Mouse (Mus musculus) kidney, embryonic 16.5 days (tissue): ENCODE results near the gene AC161166.1. TPM values are rescaled to one million over a fixed set of nuclear protein-coding genes. Genes with fewer than 3 reads are reported as not detected.
"Not testable (repeated sequence)": the region's sequence is repeated elsewhere in the genome, so short reads cannot be mapped to it uniquely, and the experiment has no call there.

Experiments
- ATAC-seq: fragments of 200-750 bp; cut with Nextera tagmentation; 2 replicates; pipeline ENCODE4 v1.8.0; 2017; ENCODE audit warnings: moderate TSS enrichment; ENCODE audit not compliant: low FRiP score, low TSS enrichment
- H3K27ac ChIP-seq: fragments of 300-500 bp; sonication (generic); 2 replicates; pipeline ENCODE4 v1.5.1; 2014; ENCODE audit warnings: low read length
- H3K27me3 ChIP-seq: fragments of 300-500 bp; sonication (generic); 2 replicates; pipeline ENCODE4 v1.6.1; 2014; ENCODE audit warnings: low read length, control low read depth, mixed read lengths; ENCODE audit not compliant: insufficient read depth
- H3K36me3 ChIP-seq: fragments of 300-500 bp; sonication (generic); 2 replicates; pipeline ENCODE4 v1.6.1; 2014; ENCODE audit warnings: low read length, control low read depth, mixed read lengths; ENCODE audit not compliant: insufficient read depth
- H3K4me1 ChIP-seq: fragments of 300-500 bp; sonication (generic); 2 replicates; pipeline ENCODE4 v1.6.1; 2014; ENCODE audit warnings: low read length, control low read depth, mixed read lengths; ENCODE audit not compliant: insufficient read depth
- H3K4me2 ChIP-seq: fragments of 300-500 bp; sonication (generic); replicated peaks from 2 replicates; pipeline ENCODE4 v1.6.1; 2014; ENCODE audit warnings: low read depth, low read length
- H3K4me3 ChIP-seq: fragments of 300-500 bp; sonication (generic); 2 replicates; pipeline ENCODE4 v1.5.1; 2014; ENCODE audit warnings: mild to moderate bottlenecking, low read length
- H3K9ac ChIP-seq: fragments of 300-500 bp; sonication (generic); replicated peaks from 2 replicates; pipeline ENCODE4 v1.6.1; 2014; ENCODE audit warnings: low read length
- H3K9me3 ChIP-seq: fragments of 300-500 bp; sonication (generic); 2 replicates; pipeline ENCODE4 v1.6.1; 2016; ENCODE audit warnings: low read length, control low read depth
- WGBS: fragments of 180-500 bp; shearing (Covaris S2); extraction: QIAGEN DNeasy Blood & Tissue Kit; methylation state at CpG from one replicate; pipeline ENCODE4 v1.1.7; 2014; 5-methylcytosine and 5-hydroxymethylcytosine counted together
- polyA plus RNA-seq: library from polyadenylated mRNA; unstranded; fragments of >200 nt; fragmentation: Nextera tagmentation; extraction: Ambion mirVana; gene quantifications from 2 replicates; pipeline ENCODE4 v1.2.1, GENCODE M21; 2015

The AC161166.1 gene
- polyA plus RNA-seq, 1 experiment from 2014 or later, result 0.42 TPM

DNA sequence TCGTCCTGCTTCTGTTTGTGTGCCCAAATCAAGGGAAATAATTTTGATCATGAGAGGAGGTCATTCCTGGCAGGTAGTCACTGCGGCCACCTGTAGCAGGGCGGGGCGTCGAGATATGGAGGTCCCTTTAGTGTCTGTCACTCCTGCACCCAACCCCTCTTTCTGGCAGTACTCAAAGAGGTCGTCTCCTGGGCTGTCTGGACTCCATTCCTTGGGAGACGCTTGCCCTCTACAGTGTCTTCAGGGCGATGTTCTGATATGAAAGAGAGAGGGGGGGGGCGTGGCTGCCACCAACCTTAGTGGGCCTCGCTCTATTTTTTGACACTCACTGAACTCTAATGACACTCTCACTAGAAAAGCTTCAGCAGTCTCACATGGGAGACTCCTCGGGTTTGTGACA is 17.3 kb upstream of the AC161166.1 start:
- H3K4me1 ChIP-seq, result peaks cover 22% of the 10 kb centered on the region
- H3K27me3 ChIP-seq, result no peaks in the 10 kb centered on the region
- ATAC-seq, result no peak
- peaks cover 12% of the 10 kb centered on the region for H3K36me3 ChIP-seq
- H3K4me3 ChIP-seq, result peak overlapping the region; percentile 79
- 54% methylated on average over 11 of the region's 11 CpGs for WGBS
- H3K9me3 ChIP-seq, result no peaks in the 10 kb centered on the region
- peak overlapping the region; percentile 95 for H3K4me2 ChIP-seq
- peak overlapping the region; percentile 78 for H3K9ac ChIP-seq
- H3K27ac ChIP-seq, result peak overlapping the region; percentile 96

DNA sequence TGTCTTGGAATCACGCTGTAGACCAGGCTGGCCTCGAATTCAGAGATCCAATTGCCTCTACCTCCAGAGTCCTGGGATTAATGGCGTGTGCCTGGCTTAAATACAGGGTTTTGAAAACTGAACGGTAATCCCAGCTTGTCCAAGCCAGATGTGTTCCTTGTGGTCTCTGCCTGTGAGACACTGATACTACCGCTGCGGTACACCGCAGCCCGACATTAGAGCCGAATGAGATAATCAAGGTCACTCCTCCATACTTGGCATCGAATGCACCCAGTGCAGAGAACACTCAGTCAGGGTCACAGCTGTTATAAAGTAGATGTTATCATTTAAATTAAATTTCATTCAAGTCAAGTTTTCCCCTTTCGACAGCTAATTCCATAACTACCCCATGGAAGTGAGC is 16.6 kb upstream of the AC161166.1 start:
- H3K4me3 ChIP-seq, result no peak overlapping the region
- H3K4me2 ChIP-seq, result no peak overlapping the region
- H3K27me3 ChIP-seq, result no peaks in the 10 kb centered on the region
- H3K27ac ChIP-seq, result no peak overlapping the region
- no peak overlapping the region for H3K9ac ChIP-seq
- H3K36me3 ChIP-seq, result peaks cover 9% of the 10 kb centered on the region
- no peaks in the 10 kb centered on the region for H3K9me3 ChIP-seq
- H3K4me1 ChIP-seq, result peaks cover 20% of the 10 kb centered on the region
- WGBS, result 83% methylated on average over 11 of the region's 11 CpGs
- ATAC-seq, result no peak

DNA sequence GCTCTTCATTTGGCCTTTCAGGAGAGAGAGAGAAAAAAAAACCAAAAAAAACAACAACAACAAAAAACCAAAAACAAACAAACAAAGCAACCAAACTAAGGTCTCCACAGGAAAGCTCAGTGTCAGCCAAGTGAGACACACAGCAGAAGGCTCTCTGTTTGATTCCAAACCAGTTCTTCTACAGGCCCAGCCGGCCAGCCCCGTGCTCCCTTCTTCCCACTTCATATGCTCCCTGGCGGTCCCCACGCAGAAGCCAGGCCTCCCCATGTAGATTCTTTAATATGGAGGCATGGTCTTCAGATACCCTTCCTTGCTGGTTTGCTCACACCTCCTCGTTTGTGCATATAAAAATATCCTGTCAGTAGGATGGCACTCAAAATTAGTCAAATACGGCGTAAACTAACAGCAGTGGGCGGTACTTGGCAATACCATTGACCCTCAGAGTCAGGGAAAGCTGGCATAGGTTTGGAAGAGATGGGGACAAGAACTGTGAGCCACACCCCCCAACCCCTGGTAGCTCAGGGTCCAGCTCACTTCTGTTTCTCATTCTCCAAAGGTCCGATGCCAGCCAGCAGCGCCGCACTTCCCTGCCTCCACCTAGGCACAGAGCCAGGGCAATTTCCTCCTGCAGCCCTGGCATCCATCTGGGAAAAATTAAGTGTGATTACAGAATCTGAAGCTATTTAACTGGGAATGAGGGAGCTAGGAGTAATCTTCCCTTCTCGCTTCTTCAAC is 13.6 kb upstream of the AC161166.1 start:
- Histone ChIP-seq H3K4me2 (no peak overlapping the region), H3K9me3 (no peaks in the 10 kb centered on the region), H3K4me3 (no peak overlapping the region), H3K9ac (no peak overlapping the region), H3K4me1 (peaks cover 9% of the 10 kb centered on the region), H3K27ac (no peak overlapping the region), H3K36me3 (no peaks in the 10 kb centered on the region), H3K27me3 (no peaks in the 10 kb centered on the region)
- ATAC-seq, result no peak
- 86% methylated on average over 12 of the region's 12 CpGs for WGBS

DNA sequence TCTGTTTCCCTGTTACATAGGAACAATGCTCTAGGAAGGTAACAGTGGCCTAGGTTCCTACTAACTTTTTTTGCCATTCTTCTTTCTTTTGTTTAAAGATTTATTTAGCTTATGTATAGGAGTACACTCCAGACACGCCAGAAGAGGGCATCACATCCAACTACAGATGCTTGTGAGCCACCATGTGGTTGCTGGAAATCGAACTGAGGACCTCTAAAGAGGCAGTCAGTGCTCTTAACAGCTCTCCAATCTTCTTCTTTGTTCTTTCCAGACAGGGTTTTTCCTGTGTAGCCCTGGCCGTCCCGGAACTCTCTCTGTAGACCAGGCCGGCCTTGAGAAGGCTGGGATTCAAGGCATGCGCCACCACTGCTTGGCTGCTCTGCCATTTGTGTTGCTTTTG is 12.7 kb upstream of the AC161166.1 start:
- H3K27me3 ChIP-seq, result no peaks in the 10 kb centered on the region
- no peak overlapping the region for H3K4me2 ChIP-seq
- no peaks in the 10 kb centered on the region for H3K36me3 ChIP-seq
- no peaks in the 10 kb centered on the region for H3K9me3 ChIP-seq
- no peak for ATAC-seq
- no peak overlapping the region for H3K9ac ChIP-seq
- 84% methylated on average over 6 of the region's 6 CpGs for WGBS
- H3K4me1 ChIP-seq, result peaks cover 9% of the 10 kb centered on the region
- H3K27ac ChIP-seq, result no peak overlapping the region
- H3K4me3 ChIP-seq, result no peak overlapping the region

DNA sequence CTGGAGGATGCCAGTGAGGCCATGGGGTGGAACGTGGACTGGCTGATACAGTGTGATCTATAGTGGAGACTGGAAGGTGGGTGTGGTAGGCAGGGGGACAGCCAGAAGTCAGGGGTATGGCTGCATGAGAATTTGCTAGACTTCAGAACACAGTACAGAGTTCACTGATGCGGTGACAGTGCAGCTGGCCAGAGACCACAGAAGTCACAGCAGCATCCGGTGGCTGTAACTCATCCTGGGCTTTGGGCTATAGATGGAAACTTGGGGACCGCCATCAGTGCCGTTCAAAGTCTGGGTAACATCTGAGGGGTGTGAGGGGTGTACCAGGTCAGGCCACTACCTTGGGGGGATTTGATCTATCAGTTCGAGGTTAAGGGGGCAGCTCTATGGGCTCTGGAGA is 11.5 kb upstream of the AC161166.1 start:
- Histone ChIP-seq H3K4me1 (no peaks in the 10 kb centered on the region), H3K36me3 (no peaks in the 10 kb centered on the region), H3K9ac (no peak overlapping the region), H3K9me3 (no peaks in the 10 kb centered on the region), H3K4me3 (no peak overlapping the region), H3K4me2 (no peak overlapping the region), H3K27ac (no peak overlapping the region), H3K27me3 (no peaks in the 10 kb centered on the region)
- 81% methylated on average over 6 of the region's 6 CpGs for WGBS
- ATAC-seq, result no peak

DNA sequence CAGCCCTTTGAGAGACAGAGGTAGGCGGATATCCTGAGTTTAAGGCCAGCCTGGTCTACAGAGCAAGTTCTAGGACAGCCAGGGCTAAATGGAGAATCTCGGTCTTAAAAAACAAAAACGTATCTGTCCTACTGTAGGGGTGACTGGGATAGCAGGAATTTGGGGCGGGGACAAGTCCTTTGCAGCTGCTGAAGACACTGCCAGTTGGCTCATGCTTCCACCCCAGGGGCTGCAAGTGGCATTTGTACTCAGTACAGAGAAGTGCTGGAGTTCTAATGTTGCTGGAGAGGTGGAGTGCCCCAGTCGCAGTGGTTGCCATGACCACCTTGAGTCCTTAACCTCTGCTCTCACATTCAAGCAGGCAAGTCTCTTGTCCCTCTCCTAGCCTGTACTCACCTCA is 10.6 kb upstream of the AC161166.1 start:
- H3K4me2 ChIP-seq, result no peak overlapping the region
- no peaks in the 10 kb centered on the region for H3K9me3 ChIP-seq
- no peaks in the 10 kb centered on the region for H3K27me3 ChIP-seq
- no peak overlapping the region for H3K4me3 ChIP-seq
- no peak overlapping the region for H3K9ac ChIP-seq
- no peak overlapping the region for H3K27ac ChIP-seq
- H3K4me1 ChIP-seq, result no peaks in the 10 kb centered on the region
- ATAC-seq, result no peak
- WGBS, result 62% methylated on average over 5 of the region's 5 CpGs
- H3K36me3 ChIP-seq, result no peaks in the 10 kb centered on the region

DNA sequence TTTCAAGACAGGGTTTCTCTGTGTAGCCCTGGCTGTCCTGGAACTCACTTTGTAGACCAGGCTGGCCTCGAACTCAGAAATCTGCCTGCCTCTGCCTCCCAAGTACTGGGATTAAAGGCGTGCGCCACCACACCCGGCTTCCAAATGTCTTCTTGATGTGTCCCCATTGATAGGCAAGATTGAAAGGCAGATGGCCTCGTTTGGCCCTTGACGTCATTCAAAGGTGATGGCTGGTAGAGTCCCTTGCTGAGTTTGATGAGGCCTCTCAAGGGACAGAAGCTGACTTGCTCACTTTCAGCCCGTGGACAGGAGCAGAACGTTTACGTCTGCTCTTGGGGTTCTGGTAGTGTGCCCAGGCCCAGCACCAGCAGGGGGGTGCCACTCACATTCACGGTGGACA is 7.8 kb upstream of the AC161166.1 start:
- H3K27me3 ChIP-seq, ATAC-seq, H3K9me3 ChIP-seq, H3K4me1 ChIP-seq, H3K9ac ChIP-seq, H3K27ac ChIP-seq, H3K36me3 ChIP-seq, H3K4me2 ChIP-seq, H3K4me3 ChIP-seq: not testable (repeated sequence)
- 88% methylated on average over 9 of the region's 10 CpGs for WGBS

DNA sequence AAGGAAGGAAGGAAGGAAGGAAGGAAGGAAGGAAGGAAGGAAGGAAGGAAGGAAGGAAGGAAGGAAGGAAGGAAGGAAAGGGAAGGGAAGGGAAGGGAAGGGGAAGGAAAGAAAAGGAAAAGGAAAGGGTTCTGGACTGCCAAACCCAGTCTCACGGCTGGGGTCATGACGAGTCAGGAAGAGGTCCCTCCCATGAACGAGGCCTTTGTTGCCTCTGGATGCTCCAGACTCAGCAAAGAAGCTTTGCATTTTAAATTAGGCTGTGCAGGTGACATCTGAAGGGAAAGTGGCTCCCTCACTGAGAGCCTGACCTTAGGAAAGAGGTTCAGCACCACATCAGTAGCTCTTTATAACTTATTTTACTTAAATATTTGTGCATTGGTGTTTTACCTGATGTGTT is 6.9 kb upstream of the AC161166.1 start:
- Histone ChIP-seq H3K36me3 (peaks cover 14% of the 10 kb centered on the region), H3K27me3 (no peaks in the 10 kb centered on the region), H3K9me3 (no peaks in the 10 kb centered on the region), H3K9ac (no peak overlapping the region), H3K27ac (no peak overlapping the region), H3K4me2 (no peak overlapping the region), H3K4me1 (no peaks in the 10 kb centered on the region), H3K4me3 (no peak overlapping the region)
- 60% methylated on average over 3 of the region's 3 CpGs for WGBS
- no peak for ATAC-seq

DNA sequence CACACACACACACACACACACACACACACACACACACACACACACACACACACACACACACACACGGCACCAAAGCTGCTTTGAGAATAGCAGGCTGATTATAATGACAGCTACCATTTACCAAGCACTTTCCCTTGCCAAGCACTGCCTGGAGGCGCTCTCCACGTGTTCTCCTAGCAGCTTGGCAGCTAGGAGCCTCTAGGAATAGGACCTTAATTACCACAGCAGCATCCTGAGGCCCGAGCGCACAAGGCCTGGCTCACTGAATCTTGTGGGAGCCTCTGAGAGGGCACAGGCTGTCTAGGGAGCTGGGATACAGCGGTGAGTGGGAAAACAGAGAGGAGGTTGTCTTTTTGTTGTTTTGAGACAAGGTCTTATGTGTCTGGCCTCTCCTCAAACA is 5.4 kb upstream of the AC161166.1 start:
- Histone ChIP-seq H3K27ac (no peak overlapping the region), H3K36me3 (peaks cover 14% of the 10 kb centered on the region), H3K9ac (no peak overlapping the region), H3K4me2 (no peak overlapping the region), H3K27me3 (no peaks in the 10 kb centered on the region), H3K4me1 (no peaks in the 10 kb centered on the region), H3K4me3 (no peak overlapping the region), H3K9me3 (no peaks in the 10 kb centered on the region)
- no peak for ATAC-seq
- WGBS, result 67% methylated on average over 6 of the region's 6 CpGs

DNA sequence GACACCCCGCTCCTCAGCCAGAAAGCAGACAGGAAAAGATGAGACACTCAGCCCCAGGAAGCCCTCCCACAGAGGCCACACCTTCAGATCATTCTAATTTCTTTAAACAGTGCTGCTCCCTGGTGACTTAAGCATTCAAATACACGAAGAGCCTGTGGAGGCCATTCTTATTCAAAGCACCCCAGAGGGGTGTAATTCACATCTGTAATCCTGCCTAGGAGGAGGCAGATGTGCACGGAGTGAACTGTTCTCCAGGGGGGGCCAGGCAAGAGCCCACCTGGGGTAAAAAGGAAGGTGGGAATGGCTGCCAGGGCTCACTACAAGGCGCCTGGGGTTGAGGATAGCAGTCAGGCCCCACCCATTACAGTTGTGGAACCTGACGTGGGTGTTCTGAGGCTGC is 4.8 kb upstream of the AC161166.1 start:
- peaks cover 17% of the 10 kb centered on the region for H3K36me3 ChIP-seq
- H3K4me2 ChIP-seq, result no peak overlapping the region
- no peaks in the 10 kb centered on the region for H3K27me3 ChIP-seq
- 53% methylated on average over 5 of the region's 5 CpGs for WGBS
- H3K4me1 ChIP-seq, result no peaks in the 10 kb centered on the region
- no peak overlapping the region for H3K27ac ChIP-seq
- no peak overlapping the region for H3K4me3 ChIP-seq
- no peaks in the 10 kb centered on the region for H3K9me3 ChIP-seq
- no peak for ATAC-seq
- no peak overlapping the region for H3K9ac ChIP-seq
